Mouse (Mus musculus) liver, postnatal 0 days (tissue): Measurements from ENCODE around the gene Haghl.
"Not testable (repeated sequence)": the region's sequence is repeated elsewhere in the genome, so short reads cannot be mapped to it uniquely, and the experiment has no call there.

Experiments used
- CTCF ChIP-seq: sonication (generic); IDR thresholded peaks from 2 replicates; pipeline ENCODE4 v1.5.1; 2016; ENCODE audit warnings: antibody characterized with exemption, low read depth
- EP300 ChIP-seq: IDR thresholded peaks from 2 replicates; pipeline ENCODE4 v1.6.1; 2016; ENCODE audit warnings: antibody characterized with exemption, low read depth, mild to moderate bottlenecking

GRCm38 (mm10) chr17:25807452-25807851, 22.0 kb upstream of the Haghl start:
- TF ChIP-seq CTCF, result 0 out of 2 replicates have a peak, but pooled peaks have one; percentile 10
- not testable (repeated sequence) for TF ChIP-seq EP300
